Mouse (Mus musculus) lung, postnatal 0 days (tissue): Measurements from ENCODE around the gene Kif9. TPM values are rescaled to one million over a fixed set of nuclear protein-coding genes. Genes with fewer than 3 reads are reported as not detected.

Experiments
- ATAC-seq: fragments of 200-750 bp; cut with Nextera tagmentation; 2 replicates; pipeline ENCODE4 v1.8.0; 2017; ENCODE audit warnings: moderate library complexity
- DNase-seq: peaks from one replicate; pipeline ENCODE4 v3.0.0-alpha.2; 2016; ENCODE audit warnings: low spot score
- H3K27ac ChIP-seq: fragments of 300-500 bp; sonication (generic); 2 replicates; pipeline ENCODE4 v1.5.1; 2014; ENCODE audit warnings: antibody characterized with exemption, mild to moderate bottlenecking, low read length, mixed read lengths
- H3K27me3 ChIP-seq: fragments of 300-500 bp; sonication (generic); replicated peaks from 2 replicates; pipeline ENCODE4 v1.6.1; 2014; ENCODE audit warnings: low read length, mixed read lengths; ENCODE audit not compliant: insufficient read depth
- H3K36me3 ChIP-seq: fragments of 300-500 bp; sonication (generic); 2 replicates; pipeline ENCODE4 v1.6.1; 2014; ENCODE audit warnings: low read length, mixed read lengths; ENCODE audit not compliant: insufficient read depth
- H3K4me1 ChIP-seq: fragments of 300-500 bp; sonication (generic); 2 replicates; pipeline ENCODE4 v1.6.1; 2014; ENCODE audit warnings: antibody characterized with exemption, low read depth, low read length, mixed read lengths; ENCODE audit not compliant: insufficient read depth
- H3K4me2 ChIP-seq: fragments of 300-500 bp; sonication (generic); replicated peaks from 2 replicates; pipeline ENCODE4 v1.6.1; 2014; ENCODE audit warnings: low read depth, mild to moderate bottlenecking, low read length, moderate library complexity, mixed read lengths
- H3K4me3 ChIP-seq: fragments of 300-500 bp; sonication (generic); 2 replicates; pipeline ENCODE4 v1.5.1; 2014; ENCODE audit warnings: low read depth, low read length
- H3K9ac ChIP-seq: fragments of 300-500 bp; sonication (generic); replicated peaks from 2 replicates; pipeline ENCODE4 v1.6.1; 2014; ENCODE audit warnings: low read depth, mild to moderate bottlenecking
- H3K9me3 ChIP-seq: fragments of 300-500 bp; sonication (generic); 2 replicates; pipeline ENCODE4 v1.6.1; 2016; ENCODE audit warnings: low read length, mixed read lengths
- CTCF ChIP-seq: IDR thresholded peaks from 2 replicates; pipeline ENCODE4 v1.5.1; 2016; ENCODE audit warnings: antibody characterized with exemption, mild to moderate bottlenecking
- EP300 ChIP-seq: IDR thresholded peaks from 2 replicates; pipeline ENCODE4 v1.6.1; 2016; ENCODE audit warnings: antibody characterized with exemption, mild to moderate bottlenecking, control low read depth
- WGBS: fragments of 180-500 bp; shearing (Covaris S2); extraction: QIAGEN DNeasy Blood & Tissue Kit; methylation state at CpG from one replicate; pipeline ENCODE4 v1.1.7; 2014; 5-methylcytosine and 5-hydroxymethylcytosine counted together
- polyA plus RNA-seq: library from polyadenylated mRNA; unstranded; fragments of >200 nt; fragmentation: Nextera tagmentation; extraction: Ambion mirVana; gene quantifications from 2 replicates; pipeline ENCODE4 v1.2.1, GENCODE M21; 2015

Gene Kif9
- polyA plus RNA-seq, 1 experiment from 2014 or later, result 3.4 TPM

GRCm38 (mm10) chr9:110462321-110462720 lies 14.4 kb upstream of the Kif9 start:
- no peak for ATAC-seq
- TF ChIP-seq CTCF (no peak), EP300 (no peak)
- Histone ChIP-seq H3K4me3 (no peak overlapping the region), H3K27me3 (no peaks in the 10 kb centered on the region), H3K9ac (no peak overlapping the region), H3K36me3 (no peaks in the 10 kb centered on the region), H3K9me3 (no peaks in the 10 kb centered on the region), H3K27ac (no peak overlapping the region), H3K4me1 (no peaks in the 10 kb centered on the region), H3K4me2 (no peak overlapping the region)
- DNase-seq, result no peak
- 61% methylated on average over 7 of the region's 7 CpGs for WGBS

GRCm38 (mm10) chr9:110463983-110464591 lies 12.7 kb upstream of the Kif9 start:
- no peak for TF ChIP-seq CTCF
- TF ChIP-seq EP300, result no peak
- H3K27ac ChIP-seq, result no peak overlapping the region
- DNase-seq, result no peak
- H3K4me2 ChIP-seq, result no peak overlapping the region
- H3K4me1 ChIP-seq, result no peaks in the 10 kb centered on the region
- H3K27me3 ChIP-seq, result no peaks in the 10 kb centered on the region
- WGBS, result 90% methylated on average over 6 of the region's 6 CpGs
- no peak for ATAC-seq
- H3K36me3 ChIP-seq, result no peaks in the 10 kb centered on the region
- H3K9me3 ChIP-seq, result no peaks in the 10 kb centered on the region
- no peak overlapping the region for H3K9ac ChIP-seq
- no peak overlapping the region for H3K4me3 ChIP-seq

GRCm38 (mm10) chr9:110465336-110465735 lies 11.4 kb upstream of the Kif9 start:
- TF ChIP-seq CTCF, result no peak
- TF ChIP-seq EP300, result no peak
- Histone ChIP-seq H3K4me2 (no peak overlapping the region), H3K4me3 (no peak overlapping the region), H3K27me3 (no peaks in the 10 kb centered on the region), H3K27ac (no peak overlapping the region), H3K9ac (no peak overlapping the region), H3K9me3 (no peaks in the 10 kb centered on the region), H3K4me1 (no peaks in the 10 kb centered on the region), H3K36me3 (no peaks in the 10 kb centered on the region)
- 96% methylated on average over 6 of the region's 6 CpGs for WGBS
- ATAC-seq (no peak), DNase-seq (no peak)

GRCm38 (mm10) chr9:110466179-110466578 lies 10.6 kb upstream of the Kif9 start:
- Histone ChIP-seq H3K4me3 (no peak overlapping the region), H3K9me3 (no peaks in the 10 kb centered on the region), H3K9ac (no peak overlapping the region), H3K27ac (no peak overlapping the region), H3K4me2 (no peak overlapping the region), H3K36me3 (no peaks in the 10 kb centered on the region), H3K27me3 (no peaks in the 10 kb centered on the region), H3K4me1 (no peaks in the 10 kb centered on the region)
- TF ChIP-seq EP300, result no peak
- TF ChIP-seq CTCF, result peak; percentile 63
- DNase-seq, result no peak
- no peak for ATAC-seq
- 81% methylated on average over 3 of the region's 3 CpGs for WGBS

GRCm38 (mm10) chr9:110477951-110478350 lies 1.2 kb downstream of the Kif9 start:
- DNase-seq (no peak), ATAC-seq (no peak)
- Histone ChIP-seq H3K9ac (no peak overlapping the region), H3K4me3 (no peak overlapping the region), H3K9me3 (no peaks in the 10 kb centered on the region), H3K36me3 (no peaks in the 10 kb centered on the region), H3K27me3 (no peaks in the 10 kb centered on the region), H3K4me2 (no peak overlapping the region), H3K27ac (no peak overlapping the region), H3K4me1 (peaks cover 5% of the 10 kb centered on the region; the same call in 1 of the 2 replicates)
- no peak for TF ChIP-seq CTCF
- TF ChIP-seq EP300, result no peak
- 52% methylated on average over 11 of the region's 11 CpGs for WGBS

- H3K4me2 ChIP-seq, result no peak overlapping the region
- WGBS, result 73% methylated on average over 4 of the region's 4 CpGs
- ATAC-seq (no peak), DNase-seq (no peak)
- no peak for TF ChIP-seq EP300
- no peak for TF ChIP-seq CTCF
- no peak overlapping the region for H3K9ac ChIP-seq
- H3K4me3 ChIP-seq, result no peak overlapping the region
- peaks cover 5% of the 10 kb centered on the region; the same call in 1 of the 2 replicates for H3K4me1 ChIP-seq
- H3K27ac ChIP-seq, result no peak overlapping the region
- no peaks in the 10 kb centered on the region for H3K9me3 ChIP-seq
- H3K36me3 ChIP-seq, result no peaks in the 10 kb centered on the region
- H3K27me3 ChIP-seq, result no peaks in the 10 kb centered on the region
Observed at GRCm38 (mm10) chr9:110478639-110479038, 1.9 kb downstream of the Kif9 start.

GRCm38 (mm10) chr9:110488841-110489240 lies 12.1 kb downstream of the Kif9 start:
- TF ChIP-seq CTCF (no peak), EP300 (no peak)
- H3K27me3 ChIP-seq, result no peaks in the 10 kb centered on the region
- no peak for ATAC-seq
- H3K4me1 ChIP-seq, result no peaks in the 10 kb centered on the region
- WGBS, result 60% methylated on average over 4 of the region's 4 CpGs
- no peak overlapping the region for H3K9ac ChIP-seq
- H3K9me3 ChIP-seq, result 0 out of 2 replicates have a peak, but pooled peaks cover 4% of the 10 kb centered on the region
- no peak for DNase-seq
- no peaks in the 10 kb centered on the region for H3K36me3 ChIP-seq
- H3K4me3 ChIP-seq, result no peak overlapping the region
- H3K27ac ChIP-seq, result no peak overlapping the region
- H3K4me2 ChIP-seq, result no peak overlapping the region
